Mouse (Mus musculus) small intestine, adult 2 months (tissue): Measurements from ENCODE around the gene Anapc2.

Experiments
- CTCF ChIP-seq: fragments of 200-500 bp; IDR thresholded peaks from 2 replicates; pipeline ENCODE4 v1.5.1; 2012; ENCODE audit warnings: low read depth, mild to moderate bottlenecking, control low read depth, inconsistent platforms, low read length, moderate library complexity, mixed read lengths; ENCODE audit not compliant: insufficient replicate concordance, insufficient read length; ENCODE audit errors: extremely low read depth
- POLR2A ChIP-seq: fragments of 200-500 bp; IDR thresholded peaks from 2 replicates; pipeline ENCODE4 v1.6.1; 2012; ENCODE audit warnings: low read depth, mild to moderate bottlenecking, control low read depth, inconsistent platforms, low read length, moderate library complexity

DNA sequence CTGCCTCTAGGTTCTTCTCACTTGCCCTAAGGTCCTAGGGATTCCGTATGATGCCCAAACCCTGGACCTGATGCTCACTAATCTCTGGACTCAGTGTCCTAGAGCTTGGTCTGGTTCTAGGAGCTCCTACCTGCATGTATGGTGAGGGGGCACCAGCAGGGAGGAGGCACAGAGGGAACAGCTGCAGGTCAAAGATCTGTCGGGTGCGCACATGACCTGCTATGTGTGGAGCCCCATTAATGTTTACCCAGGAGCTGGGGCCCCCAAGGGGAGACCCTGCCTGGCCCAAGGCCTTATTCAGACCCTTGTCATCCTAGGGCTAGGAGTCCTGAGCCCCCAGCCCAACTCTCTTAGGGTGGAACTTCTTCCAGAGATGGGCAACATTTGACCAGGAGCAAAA is 38.2 kb upstream of the Anapc2 start, which contains the start of gene Slc34a3:
- no peak for TF ChIP-seq POLR2A
- TF ChIP-seq CTCF: no peak
